Mouse (Mus musculus): ENCODE measurements around the gene Dok1. TPM values are rescaled to one million over a fixed set of nuclear protein-coding genes. Genes with fewer than 3 reads are reported as not detected.
A peak's percentile ranks its signal among the peaks of the same experiment; 100 is the strongest.

Dok1 gene
- polyA plus RNA-seq, 1 experiment from 2014 or later = 16.7 TPM

- 91% methylated on average over 1 of the region's 1 CpGs for WGBS
- ATAC-seq (ENCODE audit: low read depth) = no peak
- Histone ChIP-seq H3K27ac (ENCODE audit: low read length) (no peak overlapping the region), H3K4me3 (ENCODE audit: low read length) (no peak overlapping the region), H3K36me3 (ENCODE audit: control insufficient read depth, insufficient read depth, low read length) (no peaks in the 10 kb centered on the region), H3K4me2 (ENCODE audit: low read depth, low read length) (no peak overlapping the region), H3K4me1 (replicated peaks; ENCODE audit: control insufficient read depth, insufficient read depth, low read length) (peaks cover 5% of the 10 kb centered on the region; the same call in 1 of the 2 replicates), H3K9me3 (ENCODE audit: control insufficient read depth, low read length) (no peaks in the 10 kb centered on the region), H3K27me3 (ENCODE audit: control insufficient read depth, insufficient read depth, low read depth, low read length) (no peaks in the 10 kb centered on the region), H3K9ac (ENCODE audit: low read length) (no peak overlapping the region)
Measured at GRCm38 (mm10) chr6:83003082-83003481, 30.2 kb downstream of the Dok1 start.

GRCm38 (mm10) chr6:82999986-83000385 lies 33.3 kb downstream of the Dok1 start:
- H3K4me2 ChIP-seq (ENCODE audit: low read depth, low read length) = no peak overlapping the region
- ATAC-seq (ENCODE audit: low read depth) = no peak
- no peak overlapping the region for H3K4me3 ChIP-seq (ENCODE audit: low read length)
- 43% methylated on average over 8 of the region's 8 CpGs for WGBS
- no peaks in the 10 kb centered on the region for H3K27me3 ChIP-seq (ENCODE audit: control insufficient read depth, insufficient read depth, low read depth, low read length)
- no peaks in the 10 kb centered on the region for H3K36me3 ChIP-seq (ENCODE audit: control insufficient read depth, insufficient read depth, low read length)
- peaks cover 5% of the 10 kb centered on the region for H3K4me1 ChIP-seq (replicated peaks; ENCODE audit: control insufficient read depth, insufficient read depth, low read length)
- H3K9ac ChIP-seq (ENCODE audit: low read length) = no peak overlapping the region
- H3K9me3 ChIP-seq (ENCODE audit: control insufficient read depth, low read length) = no peaks in the 10 kb centered on the region
- H3K27ac ChIP-seq (ENCODE audit: low read length) = peak overlapping the region; percentile 6; the same call in 1 of the 2 replicates

- Histone ChIP-seq H3K4me3 (ENCODE audit: low read length) (no peak overlapping the region), H3K9me3 (ENCODE audit: control insufficient read depth, low read length) (no peaks in the 10 kb centered on the region), H3K27ac (ENCODE audit: low read length) (peak overlapping the region; percentile 23; the same call in 1 of the 2 replicates), H3K9ac (ENCODE audit: low read length) (no peak overlapping the region), H3K4me1 (replicated peaks; ENCODE audit: control insufficient read depth, insufficient read depth, low read length) (peaks cover 3% of the 10 kb centered on the region; the same call in 1 of the 2 replicates), H3K4me2 (ENCODE audit: low read depth, low read length) (no peak overlapping the region), H3K36me3 (ENCODE audit: control insufficient read depth, insufficient read depth, low read length) (no peaks in the 10 kb centered on the region), H3K27me3 (ENCODE audit: control insufficient read depth, insufficient read depth, low read depth, low read length) (no peaks in the 10 kb centered on the region)
- 77% methylated on average over 4 of the region's 4 CpGs for WGBS
- no peak for ATAC-seq (ENCODE audit: low read depth)
Measured at GRCm38 (mm10) chr6:82998326-82998725, 34.9 kb downstream of the Dok1 start.

- peak; percentile 32; the same call in 1 of the 2 replicates for ATAC-seq (ENCODE audit: low read depth)
- Histone ChIP-seq H3K36me3 (ENCODE audit: control insufficient read depth, insufficient read depth, low read length) (no peaks in the 10 kb centered on the region), H3K4me1 (replicated peaks; ENCODE audit: control insufficient read depth, insufficient read depth, low read length) (peaks cover 3% of the 10 kb centered on the region; the same call in 1 of the 2 replicates), H3K4me3 (ENCODE audit: low read length) (no peak overlapping the region), H3K27me3 (ENCODE audit: control insufficient read depth, insufficient read depth, low read depth, low read length) (no peaks in the 10 kb centered on the region), H3K9me3 (ENCODE audit: control insufficient read depth, low read length) (no peaks in the 10 kb centered on the region), H3K4me2 (ENCODE audit: low read depth, low read length) (no peak overlapping the region), H3K9ac (ENCODE audit: low read length) (no peak overlapping the region), H3K27ac (ENCODE audit: low read length) (peak overlapping the region; percentile 56)
- WGBS = 52% methylated on average over 7 of the region's 7 CpGs
Measured at GRCm38 (mm10) chr6:82997511-82998102, 35.7 kb downstream of the Dok1 start.

- Histone ChIP-seq H3K27me3 (ENCODE audit: control insufficient read depth, insufficient read depth, low read depth, low read length) (no peaks in the 10 kb centered on the region), H3K4me1 (replicated peaks; ENCODE audit: control insufficient read depth, insufficient read depth, low read length) (peaks cover 3% of the 10 kb centered on the region; the same call in 1 of the 2 replicates), H3K27ac (ENCODE audit: low read length) (peak overlapping the region; percentile 56), H3K36me3 (ENCODE audit: control insufficient read depth, insufficient read depth, low read length) (no peaks in the 10 kb centered on the region), H3K9ac (ENCODE audit: low read length) (0 out of 2 replicates have a peak overlapping the region, but pooled peaks have one; percentile 8), H3K9me3 (ENCODE audit: control insufficient read depth, low read length) (no peaks in the 10 kb centered on the region), H3K4me2 (ENCODE audit: low read depth, low read length) (peak overlapping the region; percentile 35), H3K4me3 (ENCODE audit: low read length) (peak overlapping the region; percentile 9; the same call in 1 of the 2 replicates)
- ATAC-seq (ENCODE audit: low read depth) = peak; percentile 95
- 7% methylated on average over 11 of the region's 11 CpGs for WGBS
Measured at GRCm38 (mm10) chr6:82996740-82997315, 36.4 kb downstream of the Dok1 start.

- no peaks in the 10 kb centered on the region for H3K9me3 ChIP-seq (ENCODE audit: control insufficient read depth, low read length)
- H3K9ac ChIP-seq (ENCODE audit: low read length) = no peak overlapping the region
- 67% methylated on average over 7 of the region's 7 CpGs for WGBS
- no peak overlapping the region for H3K4me3 ChIP-seq (ENCODE audit: low read length)
- peaks cover 3% of the 10 kb centered on the region; the same call in 1 of the 2 replicates for H3K4me1 ChIP-seq (replicated peaks; ENCODE audit: control insufficient read depth, insufficient read depth, low read length)
- no peaks in the 10 kb centered on the region for H3K36me3 ChIP-seq (ENCODE audit: control insufficient read depth, insufficient read depth, low read length)
- H3K4me2 ChIP-seq (ENCODE audit: low read depth, low read length) = no peak overlapping the region
- ATAC-seq (ENCODE audit: low read depth) = no peak
- H3K27me3 ChIP-seq (ENCODE audit: control insufficient read depth, insufficient read depth, low read depth, low read length) = no peaks in the 10 kb centered on the region
- H3K27ac ChIP-seq (ENCODE audit: low read length) = no peak overlapping the region
Measured at GRCm38 (mm10) chr6:82994372-82994771, 38.9 kb downstream of the Dok1 start.

GRCm38 (mm10) chr6:82993696-82994095 lies 39.6 kb downstream of the Dok1 start:
- Histone ChIP-seq H3K4me1 (replicated peaks; ENCODE audit: control insufficient read depth, insufficient read depth, low read length) (peaks cover 3% of the 10 kb centered on the region; the same call in 1 of the 2 replicates), H3K9me3 (ENCODE audit: control insufficient read depth, low read length) (no peaks in the 10 kb centered on the region), H3K27me3 (ENCODE audit: control insufficient read depth, insufficient read depth, low read depth, low read length) (no peaks in the 10 kb centered on the region), H3K27ac (ENCODE audit: low read length) (no peak overlapping the region), H3K9ac (ENCODE audit: low read length) (no peak overlapping the region), H3K4me2 (ENCODE audit: low read depth, low read length) (no peak overlapping the region), H3K36me3 (ENCODE audit: control insufficient read depth, insufficient read depth, low read length) (no peaks in the 10 kb centered on the region), H3K4me3 (ENCODE audit: low read length) (no peak overlapping the region)
- WGBS = 33% methylated on average over 1 of the region's 1 CpGs
- ATAC-seq (ENCODE audit: low read depth) = no peak

GRCm38 (mm10) chr6:82987411-82987971 lies 45.8 kb downstream of the Dok1 start:
- H3K4me1 ChIP-seq (replicated peaks; ENCODE audit: control insufficient read depth, insufficient read depth, low read length) = no peaks in the 10 kb centered on the region; the same call in 1 of the 2 replicates
- no peak for ATAC-seq (ENCODE audit: low read depth)
- no peak overlapping the region for H3K27ac ChIP-seq (ENCODE audit: low read length)
- H3K9me3 ChIP-seq (ENCODE audit: control insufficient read depth, low read length) = no peaks in the 10 kb centered on the region
- H3K36me3 ChIP-seq (ENCODE audit: control insufficient read depth, insufficient read depth, low read length) = no peaks in the 10 kb centered on the region
- WGBS = 22% methylated on average over 9 of the region's 9 CpGs
- H3K27me3 ChIP-seq (ENCODE audit: control insufficient read depth, insufficient read depth, low read depth, low read length) = no peaks in the 10 kb centered on the region
- H3K9ac ChIP-seq (ENCODE audit: low read length) = no peak overlapping the region
- no peak overlapping the region for H3K4me3 ChIP-seq (ENCODE audit: low read length)
- H3K4me2 ChIP-seq (ENCODE audit: low read depth, low read length) = no peak overlapping the region
